Mouse (Mus musculus): ENCODE data around the gene Rnase4. TPM values are rescaled to one million over a fixed set of nuclear protein-coding genes. Genes with fewer than 3 reads are reported as not detected.

Rnase4 gene
- 120 and 130 TPM in 2 replicates for polyA plus RNA-seq (2012; rRNA removed)

DNA sequence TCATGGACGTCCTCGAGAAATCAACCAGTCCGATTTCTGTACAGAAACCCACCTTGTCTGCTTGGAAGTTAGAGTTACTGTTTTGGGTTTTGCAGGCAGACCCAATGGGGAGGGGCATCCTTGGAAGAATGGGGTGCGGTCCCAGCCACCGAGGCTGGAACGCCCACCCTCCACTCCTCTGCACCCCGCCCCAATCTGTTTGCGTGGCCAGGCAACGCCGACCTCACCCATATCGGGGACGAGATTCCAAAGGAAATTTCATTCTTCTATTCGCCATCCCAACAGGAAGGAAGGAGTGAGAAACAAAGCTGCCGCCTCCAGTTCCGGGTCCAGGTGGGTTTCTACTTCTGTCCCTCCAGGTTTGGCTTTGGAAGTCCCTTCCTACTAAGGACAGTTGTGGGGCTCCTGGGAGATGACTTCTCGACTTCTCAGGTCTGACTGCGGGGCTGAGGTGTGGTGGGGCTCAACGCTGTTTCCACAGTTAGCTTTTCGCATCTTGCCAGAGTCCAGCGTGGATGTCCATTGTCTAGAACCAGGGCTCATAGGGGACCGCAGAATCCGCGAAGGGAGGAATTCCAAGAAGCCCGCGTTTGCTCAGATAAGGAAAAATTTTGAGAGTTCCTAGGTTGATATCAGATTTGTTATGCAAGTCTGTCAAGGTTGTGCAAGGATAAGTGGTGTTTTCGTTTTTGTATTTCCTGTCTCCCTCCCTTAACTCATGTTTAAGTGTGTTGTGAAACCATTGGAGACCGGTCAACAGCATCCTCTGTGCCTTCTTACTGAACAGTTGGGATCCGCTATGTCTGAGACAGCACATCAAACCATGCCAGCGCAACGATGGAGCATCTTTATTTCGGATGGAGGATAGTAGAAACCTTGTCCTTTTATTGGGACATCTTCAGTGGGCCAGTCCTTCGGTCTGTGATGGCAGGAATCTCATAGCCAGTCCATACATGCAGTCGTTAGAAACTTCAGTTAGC, at the start of gene Rnase4, which contains the start of gene Ang:
Gene Rnase4, plus strand, starts transcription at position 157 of the 980 bp plus-strand sequence.
Gene Ang, plus strand, starts transcription at position 230 of the 980 bp plus-strand sequence.
- no peak for TF ChIP-seq CTCF (IDR thresholded peaks at IDR 0.05; ENCODE audit: extremely low read depth, insufficient read length, insufficient replicate concordance, low read depth, low read length)
- no peak; the same call in 1 of the 2 replicates for TF ChIP-seq POLR2A (IDR thresholded peaks at IDR 0.05; ENCODE audit: low read depth, low read length)
- Histone ChIP-seq H3K27ac (ENCODE audit: insufficient read depth, low read depth, low read length) (peak within 1 kb of the TSS; percentile 96), H3K4me3 (ENCODE audit: low read depth, low read length) (peak within 1 kb of the TSS; percentile 89), H3K4me1 (ENCODE audit: control insufficient read depth, insufficient read depth, insufficient read length, low read length) (peaks cover 2% of the 10 kb centered on the region; the same call in 1 of the 2 replicates), H3K36me3 (ENCODE audit: control insufficient read depth, insufficient read depth, low read length) (no peaks in the 10 kb centered on the region), H3K27me3 (ENCODE audit: control insufficient read depth, insufficient read depth, low read length) (no peaks in the 10 kb centered on the region)
- WGBS = 4% methylated on average over 33 of the region's 33 CpGs

DNA sequence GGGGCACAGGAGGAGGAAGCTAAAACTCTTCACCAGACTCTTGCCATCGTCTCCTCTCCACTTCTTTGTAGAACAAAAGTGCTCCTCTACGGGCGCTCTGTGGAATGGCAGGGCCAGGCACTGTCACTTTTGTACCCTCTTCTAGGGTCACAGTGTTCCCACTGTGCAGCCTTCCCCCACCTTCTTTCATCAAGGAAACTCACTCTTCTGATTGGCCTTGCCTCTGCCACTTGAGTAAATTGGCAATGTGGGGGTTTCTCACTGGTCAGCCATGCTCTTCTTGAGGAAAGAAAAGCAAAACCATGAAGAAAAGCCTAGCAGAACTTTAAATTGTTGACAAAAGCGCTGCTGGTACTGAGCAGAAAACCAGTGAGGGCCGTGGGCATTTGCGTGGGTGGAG, 49.1 kb upstream of the Rnase4 start, which contains the start of gene Rnase9:
Gene Rnase9, minus strand, starts transcription at position 101 of the 400 bp plus-strand sequence.
- Histone ChIP-seq H3K27me3 (ENCODE audit: control insufficient read depth, insufficient read depth, low read length) (no peaks in the 10 kb centered on the region), H3K27ac (ENCODE audit: insufficient read depth, low read depth, low read length) (no peak within 1 kb of the TSS), H3K36me3 (ENCODE audit: control insufficient read depth, insufficient read depth, low read length) (no peaks in the 10 kb centered on the region), H3K4me1 (ENCODE audit: control insufficient read depth, insufficient read depth, insufficient read length, low read length) (no peaks in the 10 kb centered on the region), H3K4me3 (ENCODE audit: low read depth, low read length) (no peak within 1 kb of the TSS)
- 79% methylated on average over 6 of the region's 6 CpGs for WGBS
- TF ChIP-seq CTCF (IDR thresholded peaks at IDR 0.05; ENCODE audit: extremely low read depth, insufficient read length, insufficient replicate concordance, low read depth, low read length) = no peak
- no peak for TF ChIP-seq POLR2A (IDR thresholded peaks at IDR 0.05; ENCODE audit: low read depth, low read length)

DNA sequence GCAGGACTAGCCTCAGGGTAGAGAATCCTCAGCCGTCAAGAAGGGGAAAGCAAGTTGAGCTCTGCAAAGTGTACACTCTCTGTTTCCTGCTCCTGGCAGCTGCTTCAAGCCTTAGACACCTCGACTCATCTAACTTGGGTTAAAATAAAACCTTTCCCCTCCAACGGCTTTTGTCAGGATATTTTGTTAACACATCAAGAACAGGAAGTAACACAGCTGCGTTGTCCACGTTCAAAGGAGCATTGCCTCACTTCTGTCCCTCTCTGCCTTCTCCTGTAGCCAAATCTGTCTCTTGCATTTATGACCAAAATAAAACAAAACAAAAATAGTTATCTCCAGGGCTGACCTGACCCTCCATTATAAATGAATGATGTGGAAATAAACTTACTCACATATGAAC, 43.0 kb upstream of the Rnase4 start:
- 27% methylated on average over 5 of the region's 5 CpGs for WGBS
- Histone ChIP-seq H3K36me3 (ENCODE audit: control insufficient read depth, insufficient read depth, low read length) (no peaks in the 10 kb centered on the region), H3K4me3 (ENCODE audit: low read depth, low read length) (no peak overlapping the region), H3K27me3 (ENCODE audit: control insufficient read depth, insufficient read depth, low read length) (no peaks in the 10 kb centered on the region), H3K27ac (ENCODE audit: insufficient read depth, low read depth, low read length) (no peak overlapping the region), H3K4me1 (ENCODE audit: control insufficient read depth, insufficient read depth, insufficient read length, low read length) (no peaks in the 10 kb centered on the region)
- TF ChIP-seq POLR2A (IDR thresholded peaks at IDR 0.05; ENCODE audit: low read depth, low read length) (no peak), CTCF (IDR thresholded peaks at IDR 0.05; ENCODE audit: extremely low read depth, insufficient read length, insufficient replicate concordance, low read depth, low read length) (no peak)

DNA sequence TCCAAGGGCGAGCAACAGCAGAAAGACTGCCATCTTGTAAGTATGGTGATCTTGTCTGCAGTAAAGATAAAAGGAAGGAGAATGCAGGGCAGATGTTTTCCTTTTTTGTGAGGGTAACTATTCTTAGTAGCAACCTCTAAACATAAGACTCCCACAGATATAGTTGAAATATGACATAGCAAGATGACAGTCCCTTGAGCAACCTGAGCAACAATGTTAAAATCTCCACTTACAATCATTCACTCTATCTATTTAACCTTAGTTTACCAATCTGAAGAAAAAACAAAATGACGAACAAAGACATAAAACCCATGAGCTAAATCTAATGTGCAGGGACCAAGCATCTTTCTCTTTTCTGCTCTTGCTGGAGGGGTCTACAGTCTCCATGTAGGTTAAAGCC, 40.8 kb upstream of the Rnase4 start, which contains the start of gene Rnase11:
Gene Rnase11, minus strand, starts transcription at position 101 of the 400 bp plus-strand sequence.
- TF ChIP-seq POLR2A (IDR thresholded peaks at IDR 0.05; ENCODE audit: low read depth, low read length) (no peak), CTCF (IDR thresholded peaks at IDR 0.05; ENCODE audit: extremely low read depth, insufficient read length, insufficient replicate concordance, low read depth, low read length) (no peak)
- no peak within 1 kb of the TSS for H3K4me3 ChIP-seq (ENCODE audit: low read depth, low read length)
- no peaks in the 10 kb centered on the region for H3K4me1 ChIP-seq (ENCODE audit: control insufficient read depth, insufficient read depth, insufficient read length, low read length)
- no peaks in the 10 kb centered on the region for H3K27me3 ChIP-seq (ENCODE audit: control insufficient read depth, insufficient read depth, low read length)
- 89% methylated on average over 2 of the region's 2 CpGs for WGBS
- no peaks in the 10 kb centered on the region for H3K36me3 ChIP-seq (ENCODE audit: control insufficient read depth, insufficient read depth, low read length)
- no peak within 1 kb of the TSS for H3K27ac ChIP-seq (ENCODE audit: insufficient read depth, low read depth, low read length)

DNA sequence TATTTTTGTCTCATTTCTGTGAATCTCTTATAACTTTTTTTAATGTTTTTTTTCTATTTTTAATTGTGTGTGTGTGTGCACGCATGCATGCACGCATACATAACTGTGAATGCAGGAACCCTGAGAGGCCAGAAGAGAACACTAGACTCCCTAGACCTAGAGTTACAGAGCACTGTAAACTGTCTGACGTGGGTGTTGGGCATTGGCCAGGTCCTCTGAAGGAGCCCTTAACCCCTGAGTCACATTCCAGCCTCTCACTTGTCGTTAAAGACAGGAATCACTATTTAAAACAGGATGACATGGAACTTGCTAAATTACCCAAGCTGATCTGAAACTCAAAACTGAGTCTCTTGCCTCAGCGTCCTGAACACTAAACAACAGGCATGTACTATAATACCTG, 38.9 kb upstream of the Rnase4 start:
- Histone ChIP-seq H3K4me1 (ENCODE audit: control insufficient read depth, insufficient read depth, insufficient read length, low read length) (no peaks in the 10 kb centered on the region), H3K4me3 (ENCODE audit: low read depth, low read length) (no peak overlapping the region), H3K27ac (ENCODE audit: insufficient read depth, low read depth, low read length) (no peak overlapping the region), H3K27me3 (ENCODE audit: control insufficient read depth, insufficient read depth, low read length) (no peaks in the 10 kb centered on the region), H3K36me3 (ENCODE audit: control insufficient read depth, insufficient read depth, low read length) (no peaks in the 10 kb centered on the region)
- WGBS = 56% methylated on average over 5 of the region's 5 CpGs
- TF ChIP-seq POLR2A (IDR thresholded peaks at IDR 0.05; ENCODE audit: low read depth, low read length) = no peak
- TF ChIP-seq CTCF (IDR thresholded peaks at IDR 0.05; ENCODE audit: extremely low read depth, insufficient read length, insufficient replicate concordance, low read depth, low read length) = no peak

DNA sequence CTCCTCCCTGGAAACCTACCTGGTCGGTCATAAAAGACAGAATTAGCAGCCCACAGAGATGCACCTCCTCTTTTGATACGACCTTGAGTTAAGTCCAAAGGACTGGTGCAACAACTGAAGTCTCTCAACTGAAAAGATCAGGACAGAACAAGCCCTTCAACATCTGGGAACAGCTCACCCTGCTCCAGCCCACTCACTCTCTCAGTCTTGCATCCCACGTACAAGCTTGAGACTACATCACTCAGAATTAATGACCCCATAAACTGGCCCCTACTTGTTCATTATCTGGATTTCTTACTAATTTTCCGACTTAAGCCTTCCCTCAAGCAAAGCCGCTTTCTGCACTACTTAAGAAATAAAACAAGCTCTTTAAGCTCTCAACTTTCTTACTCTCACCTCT, 37.7 kb upstream of the Rnase4 start:
- Histone ChIP-seq H3K4me1 (ENCODE audit: control insufficient read depth, insufficient read depth, insufficient read length, low read length) (no peaks in the 10 kb centered on the region), H3K4me3 (ENCODE audit: low read depth, low read length) (no peak overlapping the region), H3K36me3 (ENCODE audit: control insufficient read depth, insufficient read depth, low read length) (no peaks in the 10 kb centered on the region), H3K27me3 (ENCODE audit: control insufficient read depth, insufficient read depth, low read length) (no peaks in the 10 kb centered on the region), H3K27ac (ENCODE audit: insufficient read depth, low read depth, low read length) (no peak overlapping the region)
- no peak for TF ChIP-seq CTCF (IDR thresholded peaks at IDR 0.05; ENCODE audit: extremely low read depth, insufficient read length, insufficient replicate concordance, low read depth, low read length)
- no peak for TF ChIP-seq POLR2A (IDR thresholded peaks at IDR 0.05; ENCODE audit: low read depth, low read length)
- WGBS = 54% methylated on average over 5 of the region's 5 CpGs

All from small intestine, adult 2 months (tissue).